Mouse (Mus musculus): ENCODE measurements at regions not wholly inside any gene's neighbourhood (a gene's known extent, or its start where the extent isn't known, plus 50 kb on each side); places are given as distances from the start of the nearest gene placed in this dataset.

GRCm38 (mm10) chr15:62181454-62181910, 1258.7 kb upstream of the A1bg start:
- no peak for DNase-seq (ENCODE audit: low spot score)

DNA sequence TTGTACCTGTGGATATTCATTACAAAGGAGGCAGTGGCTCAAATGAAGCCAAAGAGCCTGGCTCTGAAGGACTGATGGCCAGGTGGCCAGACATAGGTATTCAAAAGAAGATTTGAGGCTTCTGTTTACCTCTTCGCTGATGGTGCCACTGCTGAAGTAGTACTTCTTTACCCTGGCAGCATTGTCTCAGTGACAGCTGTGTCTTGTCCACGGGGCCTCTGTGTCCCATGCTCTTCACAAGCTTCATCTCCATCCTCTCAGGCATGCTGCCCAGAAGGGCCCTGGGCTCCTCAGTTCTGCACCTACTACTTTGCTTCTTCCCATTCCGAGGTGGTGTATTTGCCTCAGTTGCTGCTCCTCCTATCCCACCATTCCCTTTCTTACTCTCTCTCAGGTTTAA, 1257.9 kb upstream of the A1bg start:
- DNase-seq (ENCODE audit: low spot score) = no peak

DNA sequence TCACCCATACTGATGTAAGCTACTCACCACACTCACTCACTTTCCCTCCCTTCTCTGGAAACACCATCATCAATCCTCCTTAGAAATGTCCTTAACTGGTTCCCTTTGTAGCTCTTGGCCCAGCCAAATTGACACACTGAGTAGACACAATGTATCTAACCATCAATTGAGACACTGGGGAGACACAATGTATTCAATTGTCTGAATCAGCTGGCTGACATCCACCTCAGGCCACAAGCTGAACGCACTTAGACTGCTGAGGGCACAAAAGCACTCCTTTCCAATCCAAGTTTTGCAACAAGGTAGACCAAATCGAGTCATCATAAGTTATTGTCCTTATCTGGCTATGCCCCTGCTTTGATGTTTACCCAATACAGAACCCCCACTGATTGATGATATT, 1257.0 kb upstream of the A1bg start:
- DNase-seq (ENCODE audit: low spot score) = no peak

DNA sequence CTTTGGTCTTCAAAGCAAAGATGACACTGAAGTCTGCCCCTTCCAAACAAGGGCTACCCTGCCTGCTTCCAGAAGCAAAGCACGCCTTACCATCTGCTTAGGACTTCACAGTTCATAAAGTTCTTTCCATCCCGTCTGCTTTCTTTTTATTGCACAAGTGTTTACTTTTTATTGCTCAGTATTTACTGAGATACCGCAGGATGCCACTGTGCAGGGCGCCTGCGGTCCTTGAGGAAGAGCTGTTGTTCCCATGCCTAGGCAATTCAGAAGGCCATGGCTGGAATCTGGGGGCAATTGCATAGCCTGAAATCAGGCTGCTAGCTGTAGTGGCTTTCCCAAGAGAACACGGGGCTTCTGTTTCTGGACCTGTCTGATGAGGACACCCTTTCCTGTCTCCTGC, 1255.8 kb upstream of the A1bg start:
- DNase-seq (ENCODE audit: low spot score) = no peak

GRCm38 (mm10) chr15:62177768-62178410, 1255.1 kb upstream of the A1bg start:
- DNase-seq (ENCODE audit: low spot score) = no peak

DNA sequence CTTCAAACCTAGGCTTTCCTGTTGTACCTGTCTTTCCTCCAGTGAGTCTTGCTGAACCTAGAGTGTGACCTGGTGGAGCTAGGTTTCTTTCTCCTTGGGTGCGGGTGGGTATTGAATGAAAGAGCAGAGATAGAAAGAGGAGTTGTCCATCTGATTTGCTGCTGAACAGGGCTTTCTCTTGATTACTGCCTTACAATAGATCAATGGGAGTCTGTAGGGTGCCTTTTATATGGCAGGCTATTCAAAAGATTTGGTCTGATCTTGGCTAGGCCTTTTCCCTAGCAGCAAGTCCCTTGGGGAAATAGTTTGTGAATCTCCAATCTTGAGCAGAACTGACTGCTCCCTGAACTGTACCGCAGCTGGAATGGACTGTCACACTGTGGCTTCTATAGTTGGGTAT, 1253.3 kb upstream of the A1bg start:
- no peak for DNase-seq (ENCODE audit: low spot score)

DNA sequence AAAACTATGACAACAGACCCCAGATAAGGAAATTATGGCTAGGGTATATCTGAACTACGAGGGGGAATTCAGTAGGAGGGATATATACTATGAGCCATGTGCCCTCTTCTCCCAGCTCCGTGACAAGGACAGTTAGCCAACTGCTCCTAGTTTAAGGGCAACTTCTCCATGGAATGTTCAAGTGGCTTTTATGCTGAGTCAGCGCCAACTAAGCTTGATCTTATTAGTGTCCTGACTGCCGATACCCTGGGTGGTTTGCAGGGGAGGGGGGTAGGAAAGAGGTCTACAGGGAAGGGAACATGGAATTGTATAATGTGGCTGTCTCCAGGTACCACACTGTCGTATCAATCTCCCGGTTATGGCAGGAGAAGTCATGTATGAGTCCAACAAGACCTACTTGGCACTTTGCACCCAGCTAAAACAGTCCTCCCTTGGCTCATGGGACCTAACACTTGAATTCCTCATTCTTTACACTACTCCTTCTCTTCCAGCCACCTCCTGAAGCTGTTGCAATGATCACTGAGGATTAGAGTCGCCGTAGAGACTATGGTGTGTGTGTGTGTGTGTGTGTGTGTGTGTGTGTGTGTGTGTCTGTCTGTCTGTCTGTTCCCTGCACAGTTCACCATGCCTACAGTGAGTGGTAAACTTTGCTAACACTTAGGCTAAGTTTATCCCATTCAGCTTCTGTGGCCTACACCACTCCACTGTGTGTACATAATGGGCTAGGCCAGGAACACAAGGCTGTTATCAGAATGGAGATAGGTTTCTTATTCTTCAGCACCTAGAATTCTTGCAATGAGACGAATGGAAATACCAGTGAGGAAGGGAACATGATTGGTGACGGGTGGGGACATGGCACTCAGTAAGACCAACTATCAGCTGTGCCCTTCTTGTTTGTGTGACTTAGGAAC, 1251.1 kb upstream of the A1bg start:
- no peak for DNase-seq (ENCODE audit: low spot score)

GRCm38 (mm10) chr15:62171632-62172031, 1248.8 kb upstream of the A1bg start:
- DNase-seq (ENCODE audit: low spot score) = no peak

GRCm38 (mm10) chr15:62171167-62171566, 1248.4 kb upstream of the A1bg start:
- no peak for DNase-seq (ENCODE audit: low spot score)

- DNase-seq (ENCODE audit: low spot score) = no peak
Measured at GRCm38 (mm10) chr15:62170337-62170736, 1247.5 kb upstream of the A1bg start.

DNA sequence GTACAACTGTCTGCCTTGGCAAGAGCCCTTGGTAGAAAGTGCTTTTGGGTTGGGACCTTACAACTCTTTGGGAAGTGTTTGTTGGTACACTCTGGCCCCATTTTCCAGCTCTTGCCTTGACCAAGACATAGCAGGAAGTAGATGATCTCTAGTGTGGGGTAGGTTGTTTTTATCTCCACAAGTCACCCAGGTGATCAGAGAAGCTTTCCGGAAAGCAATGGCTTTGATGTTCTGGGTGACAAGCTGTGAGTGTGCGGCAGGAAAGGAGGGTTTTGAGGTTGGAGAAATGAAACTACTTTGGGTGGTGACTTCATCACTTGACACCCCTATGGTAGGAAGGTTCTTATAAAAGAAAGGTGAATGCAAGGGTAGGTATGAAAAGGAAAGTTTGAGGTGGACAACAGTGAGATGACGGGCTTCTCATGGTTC, 1246.8 kb upstream of the A1bg start:
- DNase-seq (ENCODE audit: low spot score) = no peak

GRCm38 (mm10) chr15:62168958-62169590, 1246.3 kb upstream of the A1bg start:
- DNase-seq (ENCODE audit: low spot score) = no peak

- DNase-seq (ENCODE audit: low spot score) = no peak
Measured at GRCm38 (mm10) chr15:62168522-62168921, 1245.7 kb upstream of the A1bg start.

DNA sequence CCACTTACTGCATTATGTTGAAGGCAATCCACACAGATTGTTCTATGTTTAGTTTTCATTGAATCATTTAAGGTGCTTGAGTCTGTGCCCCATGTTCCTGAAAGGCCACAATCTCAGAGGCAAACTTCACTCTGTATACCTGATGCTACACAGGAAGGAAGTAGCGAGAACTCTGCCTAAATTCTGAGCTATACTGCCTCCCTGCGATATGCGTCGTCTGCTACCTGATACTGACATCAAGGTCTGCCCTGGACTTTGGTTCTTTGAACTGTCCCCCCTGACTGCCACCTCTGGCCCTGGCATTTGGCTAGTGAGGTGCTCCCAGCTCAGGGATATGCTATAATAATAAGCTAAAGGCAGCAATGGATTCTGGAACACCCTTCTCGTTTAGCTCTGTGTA, 1244.0 kb upstream of the A1bg start:
- no peak for DNase-seq (ENCODE audit: low spot score)

DNA sequence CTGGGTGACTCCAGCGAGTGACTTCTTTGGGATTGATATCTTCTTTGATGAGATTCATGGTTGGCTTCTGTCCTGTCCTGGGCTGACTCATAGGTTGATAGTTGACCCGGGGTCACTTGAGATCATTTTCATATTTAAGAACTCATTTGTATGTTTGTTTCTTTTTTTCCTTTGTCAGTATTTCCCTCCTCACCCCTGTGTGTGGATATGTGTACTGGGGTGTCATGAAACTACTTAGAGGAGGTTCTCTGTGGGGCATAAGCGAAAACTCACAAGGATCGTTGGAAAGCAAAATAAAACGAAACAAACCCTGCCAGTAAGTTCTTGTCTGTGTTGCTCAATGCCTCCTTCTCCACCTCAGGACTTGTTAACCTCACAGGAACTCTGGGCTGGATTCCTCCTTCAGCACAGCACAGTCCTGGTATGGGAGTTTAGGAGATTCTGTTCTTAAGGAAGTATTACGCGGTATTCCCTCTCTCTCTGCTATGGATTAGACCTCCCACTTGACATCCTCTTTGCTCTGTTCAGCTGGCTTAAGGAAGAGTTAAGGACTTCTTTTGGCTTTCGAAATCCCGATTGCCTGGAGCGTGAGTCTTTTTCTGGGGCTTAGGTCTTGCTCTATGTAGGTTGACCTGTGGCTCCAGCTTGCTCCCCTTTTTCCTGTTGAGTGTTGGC, 1243.2 kb upstream of the A1bg start:
- no peak for DNase-seq (ENCODE audit: low spot score)

GRCm38 (mm10) chr15:62164766-62165410, 1242.1 kb upstream of the A1bg start:
- DNase-seq (ENCODE audit: low spot score) = no peak

DNA sequence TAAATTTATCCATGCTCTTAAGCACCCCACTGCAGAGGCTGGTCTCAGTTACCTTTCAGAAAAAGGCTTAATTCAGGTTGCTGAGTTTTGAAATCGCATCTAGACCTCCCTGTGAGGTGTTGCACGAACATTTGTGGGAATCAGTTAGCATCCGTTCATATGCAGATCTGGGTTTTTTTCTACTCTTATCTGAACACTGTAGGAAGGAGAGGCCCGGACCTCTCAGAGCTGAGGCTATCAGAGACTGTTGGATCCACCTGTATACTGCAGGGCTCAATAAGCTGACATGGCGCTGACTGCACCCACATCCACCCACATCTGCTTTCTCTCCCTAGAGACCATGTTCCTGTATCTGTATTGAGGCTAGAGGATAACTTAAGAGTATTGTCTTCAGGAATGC, 1240.4 kb upstream of the A1bg start:
- DNase-seq (ENCODE audit: low spot score) = no peak

GRCm38 (mm10) chr15:62162648-62163194, 1239.9 kb upstream of the A1bg start:
- DNase-seq (ENCODE audit: low spot score) = no peak

DNA sequence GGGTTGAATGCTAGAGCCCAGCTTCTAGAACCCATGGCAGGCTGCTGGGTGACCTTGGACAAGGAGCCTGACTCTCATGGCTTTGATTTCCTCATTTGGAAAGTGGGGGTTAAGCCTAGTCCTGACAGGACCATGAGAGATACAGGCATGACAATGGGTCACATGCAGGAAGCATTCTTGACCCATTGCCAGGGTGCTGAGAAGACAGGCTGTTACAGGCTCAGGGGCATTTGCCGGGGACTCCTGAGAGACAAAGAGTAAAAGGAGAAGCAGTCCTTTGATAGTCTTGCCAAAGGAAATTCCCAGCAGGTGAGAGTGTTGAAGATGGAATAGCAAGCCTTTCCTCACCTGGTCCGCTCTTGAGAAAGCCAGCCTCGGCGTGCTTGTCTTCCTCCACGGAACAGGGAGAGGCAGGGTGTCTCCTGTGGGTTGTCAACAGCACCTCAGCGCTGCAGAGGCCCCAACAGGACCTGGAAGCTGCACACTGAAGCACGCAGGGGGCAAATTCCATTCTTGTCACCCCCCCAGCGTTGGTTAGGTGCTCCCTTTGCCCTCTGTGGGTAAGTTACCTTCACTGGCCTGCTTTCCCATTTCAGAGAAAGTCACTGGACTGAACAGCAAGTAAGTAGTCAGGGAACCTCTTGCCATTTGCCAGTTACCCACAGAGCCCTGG, 1239.3 kb upstream of the A1bg start:
- no peak for DNase-seq (ENCODE audit: low spot score)

- no peak for DNase-seq (ENCODE audit: low spot score)
Measured at GRCm38 (mm10) chr15:62161061-62161460, 1238.2 kb upstream of the A1bg start.

All from retina, embryonic 14.5 days (tissue).